Mouse (Mus musculus): ENCODE data around the gene Nckap1l. TPM values are rescaled to one million over a fixed set of nuclear protein-coding genes. Genes with fewer than 3 reads are reported as not detected.

Nckap1l gene
- polyA plus RNA-seq, 1 experiment from 2014 or later = 1.9 TPM

Other genes starting within 250 kb of the Nckap1l start
- gene Cbx5, start 214.0 kb upstream of the Nckap1l start, polyA plus RNA-seq (2015; fragmentation: Nextera tagmentation; extraction: Ambion mirVana) = 124 and 125 TPM in 2 replicates
- gene Hnrnpa1, start 213.4 kb upstream of the Nckap1l start, polyA plus RNA-seq (2015; fragmentation: Nextera tagmentation; extraction: Ambion mirVana) = 1,025 and 1,038 TPM in 2 replicates
- 5.1 and 6.2 TPM in 2 replicates for gene Nfe2, start 195.4 kb upstream of the Nckap1l start, polyA plus RNA-seq (2015; fragmentation: Nextera tagmentation; extraction: Ambion mirVana)
- gene Copz1, start 181.1 kb upstream of the Nckap1l start, polyA plus RNA-seq (2015; fragmentation: Nextera tagmentation; extraction: Ambion mirVana) = 298 and 300 TPM in 2 replicates
- 0.42 and 0.48 TPM in 2 replicates for gene Gpr84, start 143.2 kb upstream of the Nckap1l start, polyA plus RNA-seq (2015; fragmentation: Nextera tagmentation; extraction: Ambion mirVana)
- gene Zfp385a, start 113.7 kb upstream of the Nckap1l start, polyA plus RNA-seq (2015; fragmentation: Nextera tagmentation; extraction: Ambion mirVana) = 12.5 and 14.4 TPM in 2 replicates
- gene Itga5, start 87.0 kb upstream of the Nckap1l start, polyA plus RNA-seq (2015; fragmentation: Nextera tagmentation; extraction: Ambion mirVana) = 32.8 and 41.3 TPM in 2 replicates
- not detected in 2 replicates for gene Gtsf1, start 23.3 kb upstream of the Nckap1l start, polyA plus RNA-seq (2015; fragmentation: Nextera tagmentation; extraction: Ambion mirVana)
- not detected in 2 replicates for gene Gtsf2, start 5.3 kb upstream of the Nckap1l start, polyA plus RNA-seq (2015; fragmentation: Nextera tagmentation; extraction: Ambion mirVana)
- 4.3 and 4.8 TPM in 2 replicates for gene Pde1b, start 49.2 kb downstream of the Nckap1l start, polyA plus RNA-seq (2015; fragmentation: Nextera tagmentation; extraction: Ambion mirVana)
- gene Ppp1r1a, start 84.2 kb downstream of the Nckap1l start, polyA plus RNA-seq (2015; fragmentation: Nextera tagmentation; extraction: Ambion mirVana) = 18.9 and 21.5 TPM in 2 replicates
- gene Glycam1, start 111.3 kb downstream of the Nckap1l start, polyA plus RNA-seq (2015; fragmentation: Nextera tagmentation; extraction: Ambion mirVana) = not detected in 2 replicates

Data from kidney, embryonic 15.5 days (tissue).